Mouse (Mus musculus): ENCODE data around the gene Gm44596.

- TF ChIP-seq USF1 (IDR thresholded peaks at IDR 0.05; ENCODE audit: low read depth, low read length): no peak
- TF ChIP-seq NRF1 (IDR thresholded peaks at IDR 0.05; ENCODE audit: insufficient read depth, low read depth, low read length, poor library complexity, severe bottlenecking): no peak
- TF ChIP-seq SMC3 (IDR thresholded peaks at IDR 0.05; ENCODE audit: low read depth, low read length): no peak
- TF ChIP-seq ZMIZ1 (IDR thresholded peaks at IDR 0.05; ENCODE audit: low read depth, low read length): no peak
- TF ChIP-seq CTCF (IDR thresholded peaks at IDR 0.05 in 2 of 3, conservative IDR thresholded peaks at IDR 0.05 in 1 of 3; ENCODE audit: control insufficient read depth in 1 of 3, insufficient read depth in 1 of 3, low read depth in 2 of 3, low read length in 3 of 3, poor library complexity in 1 of 3, severe bottlenecking in 1 of 3): no peak
- no peak for TF ChIP-seq JUND (IDR thresholded peaks at IDR 0.05; ENCODE audit: low read depth, low read length)
Measured at GRCm38 (mm10) chr6:128361901-128362300, 13.4 kb upstream of the Gm44596 start.
